Mouse (Mus musculus) brain, adult 10 weeks (tissue): ENCODE results near the gene Trappc5. TPM values are rescaled to one million over a fixed set of nuclear protein-coding genes. Genes with fewer than 3 reads are reported as not detected.

Experiments
- polyA plus RNA-seq: library from polyadenylated mRNA; stranded (reverse); fragments of 350-450 nt; fragmentation: Illumina TruSeq; extraction: RNeasy Lipid Tissue Mini Kit (QIAGEN cat#74804); gene quantifications from one replicate; pipeline ENCODE4 v1.2.3, GENCODE M21; 2015; ENCODE audit warnings: low read depth, low replicate concordance

Trappc5 gene
- 33.1 TPM for polyA plus RNA-seq

GRCm38 (mm10) chr8:3676131-3676992 lies at the start of gene Trappc5:
Gene Trappc5 (plus strand): TSS chr8:3676299.

DNA sequence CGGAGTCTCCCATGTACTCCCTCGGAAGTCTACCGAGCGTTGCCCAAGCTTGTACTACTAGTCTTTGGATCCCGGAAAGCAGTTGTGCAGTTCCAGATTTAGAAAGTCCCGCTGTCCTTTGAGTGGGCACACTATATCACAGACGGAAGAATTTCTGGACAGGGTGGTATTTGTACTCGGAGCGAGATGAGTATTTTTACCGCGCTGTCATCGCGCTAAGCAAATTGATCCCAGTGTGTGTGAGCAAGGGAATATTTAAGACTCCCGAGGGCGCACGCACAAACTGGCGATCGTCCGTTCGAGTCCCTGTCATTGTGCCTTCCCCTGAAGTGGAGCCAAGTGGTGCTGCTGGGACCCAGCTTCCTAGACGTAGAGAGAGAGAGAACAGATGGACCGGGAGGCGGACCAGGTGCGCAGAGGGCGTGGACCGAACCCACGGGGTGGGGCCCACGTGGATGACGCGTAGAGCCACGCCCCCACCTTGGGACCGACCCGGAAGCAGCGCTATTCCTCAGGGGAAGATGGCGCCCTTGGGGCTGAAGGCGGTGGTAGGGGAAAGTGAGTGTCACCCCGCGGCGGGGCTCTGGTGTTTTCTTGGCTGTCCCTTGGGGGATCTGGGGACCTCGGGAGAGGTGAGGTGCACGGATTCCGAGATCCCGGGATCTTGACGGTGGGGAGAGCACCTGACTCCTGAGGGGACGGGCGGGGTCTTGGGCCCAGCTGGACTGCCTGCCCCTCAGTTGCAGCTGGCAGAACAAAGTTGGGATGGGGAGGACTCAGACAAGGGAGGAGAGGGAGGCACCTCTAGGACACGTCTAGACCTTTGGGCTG lies 45.2 kb upstream of the Trappc5 start, which contains the start of gene Stxbp2:
Stxbp2 (plus strand) TSS at position 309 of the 831 bp plus-strand sequence.

DNA sequence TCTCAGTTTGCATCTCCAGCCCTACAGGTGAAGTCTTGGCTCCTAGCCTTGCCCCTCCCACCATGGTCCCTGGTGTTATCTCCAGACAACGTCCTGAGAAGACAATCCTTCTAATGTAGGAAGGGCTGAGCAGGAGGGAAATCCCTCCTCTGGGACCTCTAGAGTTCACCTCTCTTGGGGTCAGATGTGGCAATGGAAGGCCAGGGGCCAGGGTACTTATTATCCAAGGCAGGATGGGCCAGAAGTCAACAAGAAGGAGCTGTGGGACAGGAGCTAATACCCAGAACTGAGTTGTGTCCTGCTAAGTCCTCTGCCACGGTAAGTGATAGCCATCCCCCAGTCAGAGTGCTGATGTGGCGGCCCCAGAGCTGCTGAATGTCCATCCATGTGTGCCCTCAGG lies 20.6 kb upstream of the Trappc5 start, which contains the start of gene Retn:
Retn (plus strand) TSS at position 245 of the 400 bp plus-strand sequence.

DNA sequence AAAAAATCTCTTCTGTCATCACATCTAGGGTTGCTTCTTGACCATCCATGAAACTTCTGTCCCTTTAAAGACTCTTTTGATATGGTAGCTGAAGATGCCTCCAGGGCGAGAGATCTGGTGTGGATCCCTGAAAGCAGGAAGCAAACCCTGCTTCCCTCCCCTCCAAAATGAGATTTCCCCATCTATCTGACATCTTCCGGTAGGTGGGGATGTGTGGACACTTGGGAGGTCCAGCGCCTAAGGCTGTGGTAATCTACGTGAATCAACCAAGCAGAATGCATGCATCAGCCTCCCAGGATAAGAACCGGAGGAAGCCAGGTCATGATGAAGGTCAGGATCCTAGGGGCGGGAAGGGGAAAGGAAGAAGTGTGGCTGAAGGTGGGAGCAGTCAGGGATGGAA lies 10.6 kb upstream of the Trappc5 start, which contains the start of gene Mcemp1:
Mcemp1 (plus strand) TSS at position 248 of the 400 bp plus-strand sequence.

GRCm38 (mm10) chr8:3671980-3672491 lies 4.1 kb upstream of the Trappc5 start, which contains the start of gene Fcor:
Gene Fcor (minus strand): TSS chr8:3672362.

DNA sequence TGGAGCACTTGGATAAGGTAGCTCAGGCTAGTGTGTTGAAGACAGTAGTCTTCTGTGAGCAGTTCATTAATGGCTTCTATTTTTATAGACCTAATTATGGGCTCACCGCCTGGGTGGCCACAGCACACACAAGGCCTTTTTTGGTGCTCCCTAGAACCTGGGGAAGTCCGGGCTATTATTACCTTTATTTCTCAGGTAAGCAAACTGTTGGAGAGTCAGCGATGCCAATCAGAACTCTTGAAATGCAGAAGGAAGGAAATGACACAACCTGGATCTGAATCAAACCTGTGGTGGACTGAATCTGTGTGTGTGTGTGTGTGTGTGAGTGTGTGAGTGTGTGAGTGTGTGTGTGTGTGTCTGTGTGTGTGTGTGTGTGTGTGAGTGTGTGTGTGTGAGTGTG lies 18.0 kb downstream of the Trappc5 start, which contains the start of gene Fcer2a:
Fcer2a (minus strand) TSS at position 55 of the 400 bp plus-strand sequence.

GRCm38 (mm10) chr8:3720551-3720950 lies 44.5 kb downstream of the Trappc5 start, which contains the start of gene Clec4g:
Gene Clec4g (minus strand): TSS chr8:3720651.

Other genes starting within 250 kb of the Trappc5 start
- 1.0 TPM for gene Pex11g, start 208.6 kb upstream of the Trappc5 start, polyA plus RNA-seq
- not detected for gene Tex45, start 205.4 kb upstream of the Trappc5 start, polyA plus RNA-seq
- gene Zfp358, start 183.2 kb upstream of the Trappc5 start, polyA plus RNA-seq = 24.3 TPM
- gene Mcoln1, start 175.8 kb upstream of the Trappc5 start, polyA plus RNA-seq = 89.1 TPM
- gene Pnpla6, start 160.9 kb upstream of the Trappc5 start, polyA plus RNA-seq = 48.2 TPM
- gene C330021F23Rik, start 108.3 kb upstream of the Trappc5 start, polyA plus RNA-seq = not detected
- gene Camsap3, start 89.0 kb upstream of the Trappc5 start, polyA plus RNA-seq = 25.7 TPM
- 31.6 TPM for gene Xab2, start 55.0 kb upstream of the Trappc5 start, polyA plus RNA-seq
- 90.1 TPM for gene Pet100, start 54.8 kb upstream of the Trappc5 start, polyA plus RNA-seq
- gene Pcp2, start 50.8 kb upstream of the Trappc5 start, polyA plus RNA-seq = not detected
- 87.8 TPM for gene Stxbp2, start 45.3 kb upstream of the Trappc5 start, polyA plus RNA-seq
- gene Retn, start 20.5 kb upstream of the Trappc5 start, polyA plus RNA-seq = 1.5 TPM
- gene Mcemp1, start 10.5 kb upstream of the Trappc5 start, polyA plus RNA-seq = 0.40 TPM
- 28.4 TPM for gene Fcor, start 3.9 kb upstream of the Trappc5 start, polyA plus RNA-seq
- not detected for gene Fcer2a, start 17.9 kb downstream of the Trappc5 start, polyA plus RNA-seq
- gene Clec4g, start 44.4 kb downstream of the Trappc5 start, polyA plus RNA-seq = not detected
- gene Cd209a, start 72.7 kb downstream of the Trappc5 start, polyA plus RNA-seq = 0.59 TPM
- not detected for gene Cd209e, start 178.0 kb downstream of the Trappc5 start, polyA plus RNA-seq
- not detected for gene Cd209d, start 202.3 kb downstream of the Trappc5 start, polyA plus RNA-seq